Mouse (Mus musculus): Measurements from ENCODE around the gene Arpc5l.

DNA sequence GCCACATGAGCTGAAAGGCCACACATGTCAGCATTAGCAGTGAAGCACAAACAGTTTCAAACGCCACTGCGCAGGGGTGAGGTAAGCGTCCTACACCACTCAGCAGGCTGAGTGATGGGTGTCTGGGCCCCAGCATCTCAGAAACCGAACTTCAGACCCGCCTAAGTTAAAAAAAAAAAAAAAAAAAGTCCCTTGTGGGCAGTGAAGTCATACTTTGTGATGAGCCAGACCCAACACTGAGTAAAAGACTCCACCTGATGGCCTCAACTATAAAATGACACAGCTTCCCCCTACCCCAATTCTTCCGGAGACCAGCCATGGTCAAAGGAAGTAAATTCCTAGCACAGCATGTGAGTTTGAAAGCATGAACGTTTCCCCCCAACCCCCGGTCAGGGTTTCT, 2.0 kb upstream of the Arpc5l start:
- TF ChIP-seq CTCF (IDR thresholded peaks at IDR 0.05 in 2 of 3, conservative IDR thresholded peaks at IDR 0.05 in 1 of 3; ENCODE audit: control insufficient read depth in 1 of 3, insufficient read depth in 1 of 3, low read depth in 2 of 3, low read length in 3 of 3, poor library complexity in 1 of 3, severe bottlenecking in 1 of 3) (no peak), EP300 (IDR thresholded peaks at IDR 0.05; ENCODE audit: low read depth in 1 of 2, low read length in 2 of 2) (no peak), CHD1 (IDR thresholded peaks at IDR 0.05; ENCODE audit: low read depth, low read length) (no peak), GATA1 (IDR thresholded peaks at IDR 0.05; ENCODE audit: low read depth, low read length) (no peak), POLR2AphosphoS2 (IDR thresholded peaks at IDR 0.05; ENCODE audit: low read length) (no peak), MXI1 (IDR thresholded peaks at IDR 0.05; ENCODE audit: low read depth, low read length) (peak; percentile 27; the same call in 1 of the 2 replicates), JUND (IDR thresholded peaks at IDR 0.05; ENCODE audit: low read depth, low read length) (no peak), POLR2A (IDR thresholded peaks at IDR 0.05; ENCODE audit: control insufficient read depth in 1 of 2, insufficient read depth in 1 of 2, low read depth in 1 of 2, low read length in 2 of 2, poor library complexity in 1 of 2) (no peak), MYB (IDR thresholded peaks at IDR 0.05; ENCODE audit: low read depth, low read length) (no peak), ZC3H11A (IDR thresholded peaks at IDR 0.05; ENCODE audit: low read depth, low read length) (no peak), TBP (IDR thresholded peaks at IDR 0.05; ENCODE audit: low read depth, low read length) (no peak)
